Mouse (Mus musculus) G1E (cell line): ENCODE data around the gene Fez2.

Source experiments
- CTCF ChIP-seq: IDR thresholded peaks from 2 replicates; pipeline ENCODE4 v1.5.1; 2012; ENCODE audit warnings: low read depth, low read length, inconsistent platforms, mixed read lengths
- GATA1 ChIP-seq: IDR thresholded peaks from 2 replicates; pipeline ENCODE4 v1.6.1; 2012; ENCODE audit warnings: borderline replicate concordance, low read length, inconsistent platforms, mixed read lengths
- GATA2 ChIP-seq: IDR thresholded peaks from 2 replicates; pipeline ENCODE4 v1.6.1; 2012; ENCODE audit warnings: low read depth, low read length, inconsistent platforms, borderline replicate concordance
- POLR2AphosphoS5 ChIP-seq: IDR thresholded peaks from 2 replicates; pipeline ENCODE4 v1.6.1; 2012; ENCODE audit warnings: low read depth, low read length, inconsistent platforms; ENCODE audit not compliant: insufficient replicate concordance
- TAL1 ChIP-seq: conservative IDR thresholded peaks from 2 replicates; pipeline ENCODE4 v1.6.1; 2012; ENCODE audit warnings: low read depth, low read length, inconsistent platforms, mixed read lengths

DNA sequence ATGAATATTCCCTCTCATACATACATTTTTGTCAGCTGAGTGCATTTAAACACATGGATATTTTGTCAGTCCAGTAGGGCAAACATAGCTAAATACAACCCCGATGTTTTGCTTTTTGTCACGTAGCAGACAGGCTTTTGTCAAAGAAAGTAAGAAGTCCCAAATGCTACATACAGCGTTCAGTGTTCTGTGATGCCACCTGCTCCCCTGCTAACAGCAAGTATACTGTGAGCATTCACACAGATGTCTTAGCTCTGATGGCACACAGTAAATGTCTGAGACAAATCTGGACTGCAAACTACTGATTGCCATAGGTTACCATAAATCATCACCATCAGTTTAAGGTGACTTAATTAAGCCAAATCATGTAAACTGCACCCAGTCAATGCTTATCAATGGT is 74.3 kb downstream of the Fez2 start:
- TF ChIP-seq GATA1 (no peak), CTCF (no peak), POLR2AphosphoS5 (no peak), TAL1 (no peak), GATA2 (no peak)
